Mouse (Mus musculus) E14TG2a.4 (cell line): Measurements from ENCODE around the gene Gm13698.
A peak's percentile ranks its signal among the peaks of the same experiment; 100 is the strongest.
"Not testable (repeated sequence)": the region's sequence is repeated elsewhere in the genome, so short reads cannot be mapped to it uniquely, and the experiment has no call there.

Experiments
- H3K27me3 ChIP-seq: 2 replicates; pipeline ENCODE4 v1.6.1; 2014; ENCODE audit warnings: low read length, control low read depth; ENCODE audit not compliant: insufficient read depth
- H3K36me3 ChIP-seq: 2 replicates; pipeline ENCODE4 v1.6.1; 2014; ENCODE audit warnings: low read length, control low read depth; ENCODE audit not compliant: insufficient read depth
- H3K4me1 ChIP-seq: replicated peaks from 2 replicates; pipeline ENCODE4 v1.6.1; 2014; ENCODE audit warnings: low read depth, low read length, control low read depth
- H3K4me3 ChIP-seq: replicated peaks from 2 replicates; pipeline ENCODE4 v1.5.1; 2014; ENCODE audit warnings: mild to moderate bottlenecking, low read length
- H3K9me3 ChIP-seq: 2 replicates; pipeline ENCODE4 v1.6.1; 2014; ENCODE audit warnings: low read length, control low read depth
- CTCF ChIP-seq: conservative IDR thresholded peaks from 2 replicates; pipeline ENCODE4 v1.5.1; 2014; ENCODE audit warnings: low read length
- NANOG ChIP-seq: IDR thresholded peaks from 2 replicates; pipeline ENCODE4 v1.6.1; 2014; ENCODE audit warnings: borderline replicate concordance, low read length, mixed read lengths
- POU5F1 ChIP-seq: IDR thresholded peaks from 2 replicates; pipeline ENCODE4 v1.6.1; 2014; ENCODE audit warnings: low read length, borderline replicate concordance

Gm13698 gene

DNA sequence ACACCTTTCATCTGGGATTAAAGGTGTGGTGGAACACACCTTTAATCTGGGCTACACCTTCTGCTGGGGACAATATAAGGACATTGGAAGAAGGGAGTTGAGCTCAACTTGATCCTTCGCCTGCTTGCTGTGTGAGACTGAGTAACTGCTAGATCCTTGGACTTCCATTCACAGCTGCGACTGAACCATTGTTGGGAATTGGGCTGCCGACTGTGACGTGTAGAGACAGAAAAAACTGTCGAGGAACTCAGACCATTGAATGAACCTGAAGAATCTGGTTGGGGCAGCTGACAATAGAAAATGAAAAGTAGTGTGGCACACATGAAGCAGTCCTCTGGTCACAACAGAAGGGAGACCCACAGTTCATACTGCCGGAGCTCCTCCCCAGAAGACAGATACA is at the start of gene Gm13698:
Gene Gm13698 (plus strand): TSS at position 301 of the 400 bp plus-strand sequence.
- H3K36me3 ChIP-seq, H3K27me3 ChIP-seq, H3K9me3 ChIP-seq, H3K4me1 ChIP-seq, H3K4me3 ChIP-seq: not testable (repeated sequence)

DNA sequence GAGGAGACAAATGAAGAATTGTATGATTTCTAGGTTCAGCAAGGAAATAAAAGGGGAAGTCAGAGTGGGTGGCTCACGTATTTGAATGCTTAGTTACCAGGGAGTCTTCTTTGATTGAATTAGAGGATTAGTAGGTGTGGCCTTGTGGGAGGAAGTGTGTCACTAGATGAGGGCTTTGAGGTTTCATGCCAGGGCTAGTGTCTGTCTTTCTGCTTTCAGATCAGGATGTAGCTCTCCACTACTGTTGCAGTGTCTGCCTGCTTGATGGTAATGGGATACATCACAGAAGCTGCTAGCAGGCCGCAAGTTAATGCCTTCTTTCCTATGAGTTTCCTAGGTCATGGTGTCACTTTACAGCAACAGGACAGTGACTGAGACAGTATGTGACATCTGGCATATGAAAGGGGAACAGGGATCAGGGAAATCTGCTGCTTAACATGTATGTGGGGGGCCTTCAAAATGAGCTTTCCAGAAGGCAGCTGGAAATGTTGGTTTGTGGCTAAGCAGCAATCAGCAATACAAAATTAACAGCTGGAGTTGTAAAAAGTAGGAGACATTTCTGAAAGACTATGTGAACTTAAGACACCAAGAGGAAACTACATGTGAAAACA is 25.9 kb upstream of the Gm13698 start:
- H3K27me3 ChIP-seq: no peaks in the 10 kb centered on the region
- no peak overlapping the region for H3K4me3 ChIP-seq
- TF ChIP-seq POU5F1 (no peak), NANOG (no peak), CTCF (no peak)
- no peaks in the 10 kb centered on the region for H3K4me1 ChIP-seq
- H3K9me3 ChIP-seq: peaks cover 22% of the 10 kb centered on the region
- H3K36me3 ChIP-seq: no peaks in the 10 kb centered on the region

DNA sequence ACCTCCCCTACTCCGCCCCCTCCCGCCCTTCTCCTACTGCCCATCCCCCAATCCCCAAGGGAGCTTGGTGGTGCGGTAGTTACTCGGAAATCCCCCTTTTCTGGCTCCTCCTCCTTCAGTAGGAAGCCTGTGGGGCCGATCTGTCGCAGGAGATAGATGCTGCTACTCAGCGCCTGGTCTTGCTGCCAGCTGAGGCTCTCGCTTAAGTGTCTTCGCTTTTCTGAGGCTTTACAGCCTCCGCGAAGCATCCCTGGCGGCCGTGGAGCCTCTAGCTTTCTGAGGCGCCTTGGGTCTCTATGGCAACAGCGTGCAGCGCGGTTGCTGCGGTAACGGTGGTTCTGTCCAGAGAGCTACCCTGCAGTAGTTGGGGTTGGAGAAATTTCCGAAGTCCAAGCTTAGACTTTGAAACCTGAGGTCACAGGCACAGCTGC is 14.5 kb upstream of the Gm13698 start, which contains the start of gene Zswim2:
Gene Zswim2 (minus strand): TSS at position 298 of the 431 bp plus-strand sequence.
- TF ChIP-seq CTCF: no peak
- no peak for TF ChIP-seq NANOG
- no peak for TF ChIP-seq POU5F1
- Histone ChIP-seq H3K4me1 (no peaks in the 10 kb centered on the region), H3K9me3 (no peaks in the 10 kb centered on the region), H3K27me3 (peaks cover 5% of the 10 kb centered on the region; the same call in 1 of the 2 replicates), H3K4me3 (peak within 1 kb of the TSS; percentile 58), H3K36me3 (no peaks in the 10 kb centered on the region)

DNA sequence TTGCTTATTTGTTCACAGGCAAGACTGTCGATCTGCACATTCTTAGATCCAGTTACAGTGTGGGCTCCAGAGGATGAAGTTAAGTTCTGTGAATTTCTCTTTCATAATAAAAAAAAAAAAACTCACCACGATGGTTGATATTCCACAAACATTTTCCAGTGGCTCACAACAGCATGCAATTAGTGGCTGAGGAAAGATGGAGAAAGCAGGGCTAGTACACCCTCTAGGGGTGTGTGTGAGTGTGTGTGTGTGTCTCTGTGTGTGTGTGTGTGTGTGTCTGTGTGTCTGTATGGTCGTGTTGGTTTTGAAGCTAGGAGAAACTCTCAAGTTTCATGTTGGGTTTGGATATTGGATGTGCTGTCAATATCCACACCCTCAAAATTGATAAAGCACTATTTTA is 14.1 kb upstream of the Gm13698 start:
- TF ChIP-seq NANOG (no peak), CTCF (no peak), POU5F1 (no peak)
- no peak overlapping the region for H3K4me3 ChIP-seq
- H3K4me1 ChIP-seq: no peaks in the 10 kb centered on the region
- H3K9me3 ChIP-seq: no peaks in the 10 kb centered on the region
- H3K27me3 ChIP-seq: peaks cover 5% of the 10 kb centered on the region; the same call in 1 of the 2 replicates
- no peaks in the 10 kb centered on the region for H3K36me3 ChIP-seq

DNA sequence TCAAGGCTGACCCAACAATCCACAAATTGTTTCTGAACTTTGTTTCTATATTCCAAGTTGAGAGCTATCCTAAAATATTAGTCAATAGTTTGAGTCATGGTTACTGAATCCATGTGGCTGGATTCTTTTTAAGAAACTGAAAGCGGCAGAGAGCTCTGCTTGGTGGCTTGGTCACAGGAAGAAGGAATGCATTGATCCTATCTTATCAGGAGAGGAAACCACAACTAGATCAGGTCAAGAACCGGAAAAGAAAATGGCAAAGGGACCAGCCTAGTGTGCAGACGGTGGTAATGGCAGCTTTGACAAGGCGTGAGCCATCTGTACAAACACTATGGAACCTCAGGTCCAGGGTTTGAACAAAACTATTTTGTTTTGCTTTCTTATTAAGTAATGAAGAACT is 13.7 kb upstream of the Gm13698 start:
- no peaks in the 10 kb centered on the region for H3K36me3 ChIP-seq
- H3K4me3 ChIP-seq: no peak overlapping the region
- peaks cover 5% of the 10 kb centered on the region; the same call in 1 of the 2 replicates for H3K27me3 ChIP-seq
- no peaks in the 10 kb centered on the region for H3K4me1 ChIP-seq
- no peak for TF ChIP-seq NANOG
- no peaks in the 10 kb centered on the region for H3K9me3 ChIP-seq

DNA sequence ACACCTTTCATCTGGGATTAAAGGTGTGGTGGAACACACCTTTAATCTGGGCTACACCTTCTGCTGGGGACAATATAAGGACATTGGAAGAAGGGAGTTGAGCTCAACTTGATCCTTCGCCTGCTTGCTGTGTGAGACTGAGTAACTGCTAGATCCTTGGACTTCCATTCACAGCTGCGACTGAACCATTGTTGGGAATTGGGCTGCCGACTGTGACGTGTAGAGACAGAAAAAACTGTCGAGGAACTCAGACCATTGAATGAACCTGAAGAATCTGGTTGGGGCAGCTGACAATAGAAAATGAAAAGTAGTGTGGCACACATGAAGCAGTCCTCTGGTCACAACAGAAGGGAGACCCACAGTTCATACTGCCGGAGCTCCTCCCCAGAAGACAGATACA is 5.7 kb downstream of the Gm13698 start, which contains the start of gene Gm13693:
Gene Gm13693 (plus strand): TSS at position 301 of the 400 bp plus-strand sequence.
- H3K4me1 ChIP-seq, H3K27me3 ChIP-seq, H3K36me3 ChIP-seq, H3K4me3 ChIP-seq, H3K9me3 ChIP-seq: not testable (repeated sequence)

DNA sequence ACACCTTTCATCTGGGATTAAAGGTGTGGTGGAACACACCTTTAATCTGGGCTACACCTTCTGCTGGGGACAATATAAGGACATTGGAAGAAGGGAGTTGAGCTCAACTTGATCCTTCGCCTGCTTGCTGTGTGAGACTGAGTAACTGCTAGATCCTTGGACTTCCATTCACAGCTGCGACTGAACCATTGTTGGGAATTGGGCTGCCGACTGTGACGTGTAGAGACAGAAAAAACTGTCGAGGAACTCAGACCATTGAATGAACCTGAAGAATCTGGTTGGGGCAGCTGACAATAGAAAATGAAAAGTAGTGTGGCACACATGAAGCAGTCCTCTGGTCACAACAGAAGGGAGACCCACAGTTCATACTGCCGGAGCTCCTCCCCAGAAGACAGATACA is 11.5 kb downstream of the Gm13698 start, which contains the start of gene Gm13695:
Gene Gm13695 (plus strand): TSS at position 301 of the 400 bp plus-strand sequence.
- H3K4me1 ChIP-seq, H3K9me3 ChIP-seq, H3K27me3 ChIP-seq, H3K4me3 ChIP-seq, H3K36me3 ChIP-seq: not testable (repeated sequence)

DNA sequence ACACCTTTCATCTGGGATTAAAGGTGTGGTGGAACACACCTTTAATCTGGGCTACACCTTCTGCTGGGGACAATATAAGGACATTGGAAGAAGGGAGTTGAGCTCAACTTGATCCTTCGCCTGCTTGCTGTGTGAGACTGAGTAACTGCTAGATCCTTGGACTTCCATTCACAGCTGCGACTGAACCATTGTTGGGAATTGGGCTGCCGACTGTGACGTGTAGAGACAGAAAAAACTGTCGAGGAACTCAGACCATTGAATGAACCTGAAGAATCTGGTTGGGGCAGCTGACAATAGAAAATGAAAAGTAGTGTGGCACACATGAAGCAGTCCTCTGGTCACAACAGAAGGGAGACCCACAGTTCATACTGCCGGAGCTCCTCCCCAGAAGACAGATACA is 17.3 kb downstream of the Gm13698 start, which contains the start of gene Gm13696:
Gene Gm13696 (plus strand): TSS at position 301 of the 400 bp plus-strand sequence.
- H3K36me3 ChIP-seq, H3K27me3 ChIP-seq, H3K4me1 ChIP-seq: not testable (repeated sequence)

DNA sequence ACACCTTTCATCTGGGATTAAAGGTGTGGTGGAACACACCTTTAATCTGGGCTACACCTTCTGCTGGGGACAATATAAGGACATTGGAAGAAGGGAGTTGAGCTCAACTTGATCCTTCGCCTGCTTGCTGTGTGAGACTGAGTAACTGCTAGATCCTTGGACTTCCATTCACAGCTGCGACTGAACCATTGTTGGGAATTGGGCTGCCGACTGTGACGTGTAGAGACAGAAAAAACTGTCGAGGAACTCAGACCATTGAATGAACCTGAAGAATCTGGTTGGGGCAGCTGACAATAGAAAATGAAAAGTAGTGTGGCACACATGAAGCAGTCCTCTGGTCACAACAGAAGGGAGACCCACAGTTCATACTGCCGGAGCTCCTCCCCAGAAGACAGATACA is 23.1 kb downstream of the Gm13698 start, which contains the start of gene Gm13694:
Gene Gm13694 (plus strand): TSS at position 301 of the 400 bp plus-strand sequence.
- not testable (repeated sequence) for H3K9me3 ChIP-seq, H3K27me3 ChIP-seq, H3K4me1 ChIP-seq, H3K36me3 ChIP-seq, H3K4me3 ChIP-seq

More for the DNA sequence above, 17.3 kb downstream of the Gm13698 start, which contains the start of gene Gm13696:
- H3K4me3 ChIP-seq, H3K9me3 ChIP-seq: not testable (repeated sequence)

DNA sequence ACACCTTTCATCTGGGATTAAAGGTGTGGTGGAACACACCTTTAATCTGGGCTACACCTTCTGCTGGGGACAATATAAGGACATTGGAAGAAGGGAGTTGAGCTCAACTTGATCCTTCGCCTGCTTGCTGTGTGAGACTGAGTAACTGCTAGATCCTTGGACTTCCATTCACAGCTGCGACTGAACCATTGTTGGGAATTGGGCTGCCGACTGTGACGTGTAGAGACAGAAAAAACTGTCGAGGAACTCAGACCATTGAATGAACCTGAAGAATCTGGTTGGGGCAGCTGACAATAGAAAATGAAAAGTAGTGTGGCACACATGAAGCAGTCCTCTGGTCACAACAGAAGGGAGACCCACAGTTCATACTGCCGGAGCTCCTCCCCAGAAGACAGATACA is 28.9 kb downstream of the Gm13698 start, which contains the start of gene Gm13697:
Gene Gm13697 (plus strand): TSS at position 301 of the 400 bp plus-strand sequence.
- not testable (repeated sequence) for H3K36me3 ChIP-seq, H3K4me1 ChIP-seq, H3K9me3 ChIP-seq, H3K27me3 ChIP-seq, H3K4me3 ChIP-seq

DNA sequence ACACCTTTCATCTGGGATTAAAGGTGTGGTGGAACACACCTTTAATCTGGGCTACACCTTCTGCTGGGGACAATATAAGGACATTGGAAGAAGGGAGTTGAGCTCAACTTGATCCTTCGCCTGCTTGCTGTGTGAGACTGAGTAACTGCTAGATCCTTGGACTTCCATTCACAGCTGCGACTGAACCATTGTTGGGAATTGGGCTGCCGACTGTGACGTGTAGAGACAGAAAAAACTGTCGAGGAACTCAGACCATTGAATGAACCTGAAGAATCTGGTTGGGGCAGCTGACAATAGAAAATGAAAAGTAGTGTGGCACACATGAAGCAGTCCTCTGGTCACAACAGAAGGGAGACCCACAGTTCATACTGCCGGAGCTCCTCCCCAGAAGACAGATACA is 34.8 kb downstream of the Gm13698 start, which contains the start of gene Gm13691:
Gene Gm13691 (plus strand): TSS at position 301 of the 400 bp plus-strand sequence.
- not testable (repeated sequence) for H3K4me3 ChIP-seq, H3K27me3 ChIP-seq, H3K4me1 ChIP-seq, H3K9me3 ChIP-seq, H3K36me3 ChIP-seq

DNA sequence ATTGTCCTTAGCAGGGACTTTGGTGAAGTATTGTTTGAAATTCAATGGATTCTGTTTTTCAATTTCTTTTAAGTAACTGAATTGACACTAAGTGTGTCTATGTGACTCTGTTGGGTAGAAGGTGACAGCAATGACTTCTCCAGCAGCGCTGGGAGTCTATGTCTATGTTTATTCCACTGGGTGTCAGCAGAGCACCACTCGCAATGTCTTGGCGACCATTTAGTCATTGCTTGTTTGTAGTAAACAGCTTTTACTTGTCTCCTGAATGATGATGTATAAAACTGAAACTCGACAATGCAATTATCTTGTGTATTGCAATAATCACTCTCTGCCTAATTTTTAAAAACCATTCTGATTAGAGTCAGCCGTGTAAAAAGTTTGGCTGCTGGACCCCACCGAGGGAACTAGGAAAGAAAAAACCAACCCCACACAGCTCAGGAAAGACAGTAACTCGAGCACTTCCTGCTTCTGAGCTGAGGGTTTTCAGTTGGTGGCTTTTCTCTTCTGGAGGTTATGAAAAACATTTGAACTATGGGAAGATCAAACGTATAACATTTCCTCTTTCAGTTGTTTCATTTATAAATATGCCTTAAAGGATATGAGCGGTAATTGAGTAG is 38.3 kb downstream of the Gm13698 start:
- not testable (repeated sequence) for H3K36me3 ChIP-seq, H3K27me3 ChIP-seq, H3K9me3 ChIP-seq, H3K4me1 ChIP-seq, H3K4me3 ChIP-seq

DNA sequence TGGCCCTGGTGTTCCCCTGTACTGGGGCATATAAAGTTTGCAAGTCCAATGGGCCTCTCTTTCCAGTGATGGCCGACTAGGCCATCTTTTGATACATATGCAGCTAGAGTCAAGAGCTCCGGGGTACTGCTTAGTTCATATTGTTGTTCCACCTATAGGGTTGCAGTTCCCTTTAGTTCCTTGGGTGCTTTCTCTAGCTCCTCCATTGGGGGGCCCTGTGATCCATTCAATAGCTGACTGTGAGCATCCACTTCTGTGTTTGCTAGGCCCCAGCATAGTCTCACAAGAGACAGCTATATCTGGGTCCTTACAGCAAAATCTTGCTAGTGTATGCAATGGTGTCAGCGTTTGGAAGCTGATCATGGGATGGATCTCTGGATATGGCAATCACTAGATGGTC is 39.0 kb downstream of the Gm13698 start:
- H3K36me3 ChIP-seq, H3K4me1 ChIP-seq, H3K4me3 ChIP-seq, H3K27me3 ChIP-seq, H3K9me3 ChIP-seq: not testable (repeated sequence)
